Mouse (Mus musculus): ENCODE results near the gene Agbl1. TPM values are rescaled to one million over a fixed set of nuclear protein-coding genes. Genes with fewer than 3 reads are reported as not detected.

Gene Agbl1
- polyA plus RNA-seq, 1 experiment from 2014 or later: 0.18 TPM

DNA sequence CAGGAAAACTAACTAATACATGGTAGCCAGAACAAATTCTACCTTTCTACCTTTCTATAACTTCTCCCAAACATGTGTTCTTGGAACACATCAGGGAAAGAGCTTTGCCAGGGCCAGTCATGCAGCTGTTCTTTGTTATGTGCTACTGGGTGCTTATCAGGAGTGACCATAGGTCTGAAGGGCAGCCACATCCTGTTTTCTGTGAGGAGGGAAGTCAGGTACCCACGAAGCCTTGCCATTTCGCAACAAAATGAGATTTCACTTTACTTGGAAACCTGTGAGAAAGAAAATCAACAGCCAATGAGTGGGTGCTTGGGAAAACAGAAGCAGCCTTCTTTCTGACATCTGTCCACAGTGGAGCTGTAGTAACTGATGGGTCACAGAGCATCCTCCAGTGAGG lies 865.5 kb downstream of the Agbl1 start:
- H3K27me3 ChIP-seq: no peaks in the 10 kb centered on the region
- no peak for ATAC-seq (ENCODE audit: insufficient number of reproducible peaks, low FRiP score, low TSS enrichment, low read depth)
- 70% methylated on average over 2 of the region's 2 CpGs for WGBS
- H3K36me3 ChIP-seq: no peaks in the 10 kb centered on the region
- H3K4me3 ChIP-seq: no peak overlapping the region
- no peak overlapping the region for H3K9ac ChIP-seq
- H3K27ac ChIP-seq: no peak overlapping the region
- no peak overlapping the region for H3K4me2 ChIP-seq
- H3K4me1 ChIP-seq: no peaks in the 10 kb centered on the region
- H3K9me3 ChIP-seq: no peaks in the 10 kb centered on the region

DNA sequence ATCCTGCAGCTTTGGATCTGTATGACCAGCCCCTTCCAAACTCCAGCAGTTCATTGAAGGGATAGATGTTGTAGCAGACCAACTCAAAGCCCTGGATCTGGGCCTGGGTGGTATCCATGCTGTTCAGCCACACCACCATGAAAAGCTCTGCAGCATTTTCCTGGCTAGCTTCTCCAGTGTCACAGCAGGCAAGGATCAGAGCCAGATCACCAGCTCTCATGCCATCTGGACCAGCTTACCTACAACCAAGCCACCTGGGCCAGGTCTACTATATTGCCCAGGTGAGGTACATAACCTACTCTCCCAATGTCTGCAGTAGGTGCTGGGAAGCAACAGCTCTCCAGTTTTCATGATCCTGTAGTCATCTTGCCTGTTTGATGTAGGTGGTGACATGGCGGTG lies 884.3 kb downstream of the Agbl1 start:
- no peaks in the 10 kb centered on the region for H3K9me3 ChIP-seq
- H3K4me3 ChIP-seq: no peak overlapping the region
- no peaks in the 10 kb centered on the region for H3K4me1 ChIP-seq
- no peak for ATAC-seq (ENCODE audit: insufficient number of reproducible peaks, low FRiP score, low TSS enrichment, low read depth)
- no peak overlapping the region for H3K27ac ChIP-seq
- no peaks in the 10 kb centered on the region for H3K27me3 ChIP-seq
- H3K4me2 ChIP-seq: no peak overlapping the region
- H3K36me3 ChIP-seq: no peaks in the 10 kb centered on the region
- H3K9ac ChIP-seq: no peak overlapping the region
- 95% methylated on average over 1 of the region's 1 CpGs for WGBS

DNA sequence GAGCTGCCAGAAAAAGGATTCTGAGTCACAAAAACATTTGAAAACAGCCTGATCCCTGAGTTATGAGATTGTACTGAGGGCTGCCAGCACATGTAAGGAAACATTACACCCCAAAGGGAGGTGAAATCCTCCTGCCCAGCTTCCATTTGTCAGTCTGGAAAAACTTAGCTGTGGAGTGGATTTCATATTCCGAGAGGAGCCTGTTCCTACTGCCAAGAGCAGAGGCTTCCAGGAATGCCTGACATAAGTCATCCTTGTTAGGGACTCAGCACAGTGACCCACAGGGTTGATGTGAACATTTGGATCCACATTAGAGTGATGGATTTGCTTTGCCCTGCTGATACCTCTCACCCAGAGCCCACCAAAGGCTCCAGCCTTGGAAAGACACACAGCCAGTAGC lies 899.4 kb downstream of the Agbl1 start:
- H3K4me2 ChIP-seq: no peak overlapping the region
- H3K4me1 ChIP-seq: no peaks in the 10 kb centered on the region
- H3K27ac ChIP-seq: no peak overlapping the region
- H3K36me3 ChIP-seq: no peaks in the 10 kb centered on the region
- H3K9ac ChIP-seq: no peak overlapping the region
- no peak overlapping the region for H3K4me3 ChIP-seq
- H3K9me3 ChIP-seq: no peaks in the 10 kb centered on the region
- WGBS: 23% methylated on average over 1 of the region's 1 CpGs
- no peaks in the 10 kb centered on the region for H3K27me3 ChIP-seq
- no peak for ATAC-seq (ENCODE audit: insufficient number of reproducible peaks, low FRiP score, low TSS enrichment, low read depth)

DNA sequence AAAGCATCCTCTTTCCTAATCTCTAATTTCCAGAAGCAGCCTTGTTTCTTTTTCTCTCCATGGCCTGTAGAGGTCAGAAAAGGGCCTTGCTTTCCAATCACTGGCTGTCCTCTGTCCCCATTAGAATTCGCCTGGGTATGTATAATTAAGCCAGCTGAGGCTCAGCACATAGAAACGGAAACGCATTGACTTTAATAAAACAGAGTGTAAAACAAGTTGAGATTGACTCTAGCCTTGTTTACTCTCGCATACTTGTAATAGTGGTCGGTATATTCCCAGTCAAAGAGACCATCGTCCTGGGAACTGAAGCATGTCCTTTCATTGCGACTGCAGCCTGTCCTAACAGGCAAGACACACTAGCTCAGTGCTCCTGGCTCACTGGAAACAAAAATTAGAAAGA lies 902.3 kb downstream of the Agbl1 start:
- Histone ChIP-seq H3K4me1 (no peaks in the 10 kb centered on the region), H3K36me3 (no peaks in the 10 kb centered on the region), H3K4me3 (no peak overlapping the region), H3K9ac (no peak overlapping the region), H3K27ac (no peak overlapping the region), H3K4me2 (no peak overlapping the region), H3K27me3 (no peaks in the 10 kb centered on the region), H3K9me3 (no peaks in the 10 kb centered on the region)
- 36% methylated on average over 7 of the region's 7 CpGs for WGBS
- no peak for ATAC-seq (ENCODE audit: insufficient number of reproducible peaks, low FRiP score, low TSS enrichment, low read depth)

DNA sequence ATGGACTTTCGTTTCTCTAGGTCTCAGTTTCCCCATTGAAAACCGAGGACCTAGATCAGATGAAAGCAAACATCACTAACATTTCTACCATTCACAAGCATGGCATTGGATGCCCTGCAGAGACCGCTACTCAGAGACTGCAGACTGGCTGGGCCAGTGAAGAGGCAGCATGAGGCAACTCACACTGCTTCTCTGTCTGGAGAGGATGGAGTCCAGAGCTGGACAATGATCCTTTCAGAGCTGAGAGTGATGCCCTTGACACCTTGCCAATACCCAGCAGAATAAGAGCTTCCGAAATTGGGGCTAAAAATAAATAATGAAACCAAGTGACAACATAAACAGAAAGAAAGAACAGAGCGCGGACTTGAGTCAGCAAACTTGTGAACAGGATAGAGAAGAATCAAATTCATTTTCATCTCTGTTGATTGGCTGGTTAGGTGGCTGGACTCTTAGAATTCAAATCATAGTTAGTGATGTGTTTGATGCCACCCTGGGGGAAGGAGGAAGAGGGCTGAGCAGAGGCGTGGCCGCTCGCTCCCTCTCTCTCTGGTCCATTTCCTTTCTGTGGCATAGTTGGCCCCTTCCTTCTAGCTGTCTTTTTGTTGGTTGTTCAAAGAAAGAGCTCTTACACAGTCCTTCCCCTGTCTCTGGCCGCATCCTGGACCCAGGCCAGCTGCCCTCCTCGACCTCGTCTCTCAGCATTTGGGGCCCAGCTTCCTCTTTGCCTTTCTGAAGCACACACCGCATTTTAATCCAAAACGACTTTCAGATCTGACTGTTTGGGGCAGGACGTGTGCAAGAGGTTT lies 903.1 kb downstream of the Agbl1 start:
- Histone ChIP-seq H3K4me3 (no peak overlapping the region), H3K4me2 (no peak overlapping the region), H3K9me3 (no peaks in the 10 kb centered on the region), H3K4me1 (no peaks in the 10 kb centered on the region), H3K27ac (no peak overlapping the region), H3K9ac (no peak overlapping the region), H3K36me3 (no peaks in the 10 kb centered on the region), H3K27me3 (no peaks in the 10 kb centered on the region)
- no peak for ATAC-seq (ENCODE audit: insufficient number of reproducible peaks, low FRiP score, low TSS enrichment, low read depth)
- 59% methylated on average over 15 of the region's 15 CpGs for WGBS

DNA sequence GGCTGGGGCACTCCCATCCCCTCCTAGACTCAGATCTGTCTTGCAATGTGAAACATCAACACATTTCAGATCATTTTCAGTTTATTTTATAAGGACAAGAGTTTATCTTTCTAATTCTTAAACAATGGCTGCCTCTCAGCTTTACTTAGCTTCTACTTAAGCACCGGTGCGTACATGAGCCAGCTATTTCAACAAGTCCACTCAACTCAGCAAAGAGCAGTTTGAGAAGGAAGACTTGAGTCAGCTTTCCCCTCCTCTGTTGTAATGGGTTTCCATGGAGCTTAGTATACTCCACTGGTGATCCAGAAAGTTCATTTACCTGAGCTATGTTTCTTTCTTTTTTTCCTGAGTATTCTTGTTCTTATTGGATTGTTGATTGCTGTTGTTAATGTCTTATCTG lies 905.2 kb downstream of the Agbl1 start:
- Histone ChIP-seq H3K4me2 (no peak overlapping the region), H3K4me1 (no peaks in the 10 kb centered on the region), H3K4me3 (no peak overlapping the region), H3K9me3 (no peaks in the 10 kb centered on the region), H3K27me3 (no peaks in the 10 kb centered on the region), H3K9ac (no peak overlapping the region), H3K27ac (no peak overlapping the region), H3K36me3 (no peaks in the 10 kb centered on the region)
- 97% methylated on average over 2 of the region's 2 CpGs for WGBS
- no peak for ATAC-seq (ENCODE audit: insufficient number of reproducible peaks, low FRiP score, low TSS enrichment, low read depth)

DNA sequence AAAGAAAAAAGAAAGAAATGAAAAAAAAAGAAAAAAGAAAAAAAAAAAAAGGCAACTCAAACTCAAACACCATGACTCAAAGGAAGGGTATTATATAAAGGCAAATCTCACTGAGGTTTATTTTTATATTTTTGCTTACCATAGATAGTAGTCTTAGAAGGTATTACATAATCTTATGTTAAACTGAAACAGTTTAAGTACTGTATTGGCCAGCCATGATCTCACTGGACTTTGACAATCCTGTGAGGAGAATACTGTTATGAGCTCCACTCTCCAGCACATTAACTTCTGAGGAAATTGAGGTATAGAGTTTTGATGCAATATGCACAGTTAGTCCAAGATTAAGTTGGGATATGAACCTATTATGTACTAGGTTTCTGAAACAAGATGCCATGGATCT lies 909.0 kb downstream of the Agbl1 start:
- Histone ChIP-seq H3K36me3 (no peaks in the 10 kb centered on the region), H3K4me3 (no peak overlapping the region), H3K4me2 (no peak overlapping the region), H3K9ac (no peak overlapping the region), H3K4me1 (no peaks in the 10 kb centered on the region), H3K27ac (no peak overlapping the region), H3K9me3 (no peaks in the 10 kb centered on the region), H3K27me3 (no peaks in the 10 kb centered on the region)
- no peak for ATAC-seq (ENCODE audit: insufficient number of reproducible peaks, low FRiP score, low TSS enrichment, low read depth)

DNA sequence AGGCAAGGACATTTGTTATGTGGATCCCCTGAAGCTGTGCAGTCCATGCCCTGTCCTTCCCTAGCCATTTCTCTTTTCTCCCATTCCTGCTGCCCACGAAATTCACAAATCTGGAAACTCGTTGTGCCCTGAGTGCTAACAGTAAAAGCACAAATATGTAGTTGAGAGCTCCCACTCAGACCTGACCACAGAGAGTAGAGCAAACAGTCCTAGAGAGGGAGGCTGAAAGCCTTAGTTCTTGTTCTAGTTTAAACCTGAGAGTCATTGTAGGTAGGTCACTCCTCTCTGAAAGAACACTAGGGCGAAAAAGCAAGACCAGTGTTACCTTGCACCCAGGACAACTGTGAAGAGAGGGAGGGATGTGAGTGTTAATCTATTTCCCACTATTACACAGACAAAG lies 917.8 kb downstream of the Agbl1 start:
- no peak overlapping the region for H3K4me2 ChIP-seq
- H3K4me1 ChIP-seq: no peaks in the 10 kb centered on the region
- no peak overlapping the region for H3K27ac ChIP-seq
- H3K36me3 ChIP-seq: no peaks in the 10 kb centered on the region
- H3K4me3 ChIP-seq: no peak overlapping the region
- ATAC-seq (ENCODE audit: insufficient number of reproducible peaks, low FRiP score, low TSS enrichment, low read depth): no peak
- H3K9me3 ChIP-seq: no peaks in the 10 kb centered on the region
- WGBS: 76% methylated on average over 3 of the region's 3 CpGs
- H3K27me3 ChIP-seq: no peaks in the 10 kb centered on the region
- no peak overlapping the region for H3K9ac ChIP-seq

DNA sequence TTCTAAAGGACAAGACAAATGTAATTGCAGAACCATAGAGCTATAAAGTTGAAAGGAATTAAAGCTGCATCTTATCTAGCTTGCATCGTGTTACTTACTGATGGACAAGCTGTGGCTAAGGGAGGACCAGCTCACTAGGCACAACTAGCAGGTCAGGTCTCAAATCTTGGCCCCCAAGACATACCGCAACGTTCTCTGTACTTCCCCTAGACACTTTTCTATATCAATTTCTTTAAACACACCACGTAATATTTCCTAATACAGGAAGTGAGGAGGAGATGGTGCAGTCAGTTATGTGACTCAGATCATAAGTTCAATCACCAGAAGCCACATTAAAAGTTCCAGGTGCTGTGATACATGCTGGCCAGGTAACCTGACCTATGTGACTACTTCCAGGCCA lies 919.1 kb downstream of the Agbl1 start:
- Histone ChIP-seq H3K9ac (no peak overlapping the region), H3K9me3 (no peaks in the 10 kb centered on the region), H3K4me3 (no peak overlapping the region), H3K4me1 (no peaks in the 10 kb centered on the region), H3K27me3 (no peaks in the 10 kb centered on the region), H3K4me2 (no peak overlapping the region), H3K36me3 (no peaks in the 10 kb centered on the region), H3K27ac (no peak overlapping the region)
- ATAC-seq (ENCODE audit: insufficient number of reproducible peaks, low FRiP score, low TSS enrichment, low read depth): no peak
- 72% methylated on average over 4 of the region's 4 CpGs for WGBS

DNA sequence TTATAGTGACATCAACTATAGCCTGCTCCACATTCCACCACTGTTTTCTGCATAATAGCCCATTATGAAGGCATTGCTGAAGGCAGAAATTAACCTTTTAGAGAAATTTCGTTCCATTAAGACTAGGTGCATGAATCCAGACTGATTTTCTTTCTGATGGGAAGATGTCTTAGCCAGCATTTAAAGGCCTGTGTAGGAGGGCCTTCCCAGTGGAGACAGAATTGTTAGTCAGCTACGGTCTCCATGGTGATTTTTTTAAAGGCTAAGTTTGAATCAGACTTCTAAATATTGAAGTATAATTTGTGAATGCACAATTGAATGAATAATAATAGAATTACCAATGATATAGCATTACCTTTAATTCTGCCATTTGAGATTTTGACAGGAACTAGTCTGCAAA lies 920.2 kb downstream of the Agbl1 start:
- no peak for ATAC-seq (ENCODE audit: insufficient number of reproducible peaks, low FRiP score, low TSS enrichment, low read depth)
- Histone ChIP-seq H3K4me2 (no peak overlapping the region), H3K36me3 (no peaks in the 10 kb centered on the region), H3K9ac (no peak overlapping the region), H3K27ac (no peak overlapping the region), H3K4me1 (no peaks in the 10 kb centered on the region), H3K27me3 (no peaks in the 10 kb centered on the region), H3K4me3 (no peak overlapping the region), H3K9me3 (no peaks in the 10 kb centered on the region)
- 76% methylated on average over 2 of the region's 2 CpGs for WGBS

DNA sequence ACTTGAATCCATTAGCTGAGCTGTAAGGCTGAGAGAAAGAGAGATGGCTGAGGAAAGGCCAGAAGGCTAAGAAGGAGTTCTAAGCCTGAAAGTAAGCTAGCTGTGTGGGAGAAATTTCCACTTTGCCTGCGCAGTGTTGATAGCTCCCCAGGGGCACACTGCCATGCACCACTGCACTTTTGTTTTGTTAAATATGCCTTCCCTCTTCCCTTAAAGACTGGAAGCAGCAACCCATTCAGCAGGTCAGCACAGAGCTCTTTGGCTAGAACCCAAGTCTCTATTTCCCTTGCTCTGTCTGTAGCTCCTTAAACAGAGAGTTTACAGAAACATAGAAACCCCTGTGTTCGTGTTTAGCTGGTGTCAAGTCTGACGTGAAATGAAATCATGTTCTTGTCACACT lies 922.7 kb downstream of the Agbl1 start:
- Histone ChIP-seq H3K9ac (no peak overlapping the region), H3K27ac (no peak overlapping the region), H3K9me3 (no peaks in the 10 kb centered on the region), H3K4me2 (no peak overlapping the region), H3K4me3 (no peak overlapping the region), H3K27me3 (no peaks in the 10 kb centered on the region), H3K4me1 (no peaks in the 10 kb centered on the region), H3K36me3 (no peaks in the 10 kb centered on the region)
- ATAC-seq (ENCODE audit: insufficient number of reproducible peaks, low FRiP score, low TSS enrichment, low read depth): no peak
- WGBS: 38% methylated on average over 3 of the region's 3 CpGs

DNA sequence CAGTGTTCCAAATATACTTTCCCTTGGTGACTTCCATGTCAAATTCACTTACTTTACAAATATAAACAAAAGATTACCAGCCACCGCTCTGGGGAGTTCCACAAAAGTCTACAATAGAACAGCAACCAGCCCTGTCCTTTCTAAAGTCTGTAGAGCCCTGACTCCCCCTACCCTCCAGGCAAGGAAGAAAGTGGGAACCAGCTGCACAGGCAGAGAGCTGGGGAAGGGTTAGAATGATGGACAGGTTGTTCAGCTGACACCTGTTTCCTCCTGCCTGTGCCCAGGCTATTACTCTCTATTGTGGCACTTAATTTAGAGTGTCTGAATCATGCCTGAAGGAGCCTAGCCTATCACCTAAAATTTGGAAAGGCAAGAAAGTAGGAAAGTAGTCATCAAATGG lies 923.2 kb downstream of the Agbl1 start:
- Histone ChIP-seq H3K9ac (no peak overlapping the region), H3K4me3 (no peak overlapping the region), H3K9me3 (no peaks in the 10 kb centered on the region), H3K27me3 (no peaks in the 10 kb centered on the region), H3K36me3 (no peaks in the 10 kb centered on the region), H3K4me1 (no peaks in the 10 kb centered on the region), H3K27ac (no peak overlapping the region), H3K4me2 (no peak overlapping the region)
- WGBS: 61% methylated on average over 1 of the region's 1 CpGs
- ATAC-seq (ENCODE audit: insufficient number of reproducible peaks, low FRiP score, low TSS enrichment, low read depth): no peak

DNA sequence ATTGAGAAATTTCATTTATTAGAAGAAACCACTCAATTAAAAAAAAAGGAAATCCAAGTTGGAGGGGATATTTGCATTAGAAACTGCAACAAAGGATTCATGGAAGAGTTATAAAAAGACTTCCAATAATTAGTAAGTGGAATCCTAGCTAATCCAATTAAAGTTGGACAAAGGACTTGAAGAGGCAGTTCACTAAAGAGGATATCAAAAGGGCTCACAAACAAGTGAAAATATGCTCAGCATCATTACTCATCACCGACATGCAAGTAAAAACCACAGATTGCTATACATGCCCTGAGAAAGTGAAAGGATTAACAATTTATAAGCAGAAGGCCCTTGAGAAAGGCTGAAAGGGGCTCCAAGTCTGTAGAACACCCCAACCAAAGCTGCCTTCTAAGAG lies 935.2 kb downstream of the Agbl1 start:
- no peaks in the 10 kb centered on the region for H3K27me3 ChIP-seq
- H3K4me3 ChIP-seq: no peak overlapping the region
- no peak for ATAC-seq (ENCODE audit: insufficient number of reproducible peaks, low FRiP score, low TSS enrichment, low read depth)
- WGBS: 86% methylated on average over 1 of the region's 1 CpGs
- H3K4me2 ChIP-seq: no peak overlapping the region
- H3K36me3 ChIP-seq: no peaks in the 10 kb centered on the region
- H3K9ac ChIP-seq: no peak overlapping the region
- no peaks in the 10 kb centered on the region for H3K4me1 ChIP-seq
- no peak overlapping the region for H3K27ac ChIP-seq
- no peaks in the 10 kb centered on the region for H3K9me3 ChIP-seq

Measured in limb, embryonic 15.5 days (tissue).